Mouse (Mus musculus) small intestine, adult 10 weeks (tissue): ENCODE data around the gene Cyp2e1. TPM values are rescaled to one million over a fixed set of nuclear protein-coding genes. Genes with fewer than 3 reads are reported as not detected.

Experiments used
- polyA plus RNA-seq: library from polyadenylated mRNA; stranded (reverse); fragments of 350-450 nt; fragmentation: Illumina TruSeq; extraction: RNeasy Lipid Tissue Mini Kit (QIAGEN cat#74804); gene quantifications from one replicate; pipeline ENCODE4 v1.2.3, GENCODE M21; 2014; ENCODE audit warnings: low replicate concordance

Cyp2e1 gene
- 17.1 TPM for polyA plus RNA-seq

DNA sequence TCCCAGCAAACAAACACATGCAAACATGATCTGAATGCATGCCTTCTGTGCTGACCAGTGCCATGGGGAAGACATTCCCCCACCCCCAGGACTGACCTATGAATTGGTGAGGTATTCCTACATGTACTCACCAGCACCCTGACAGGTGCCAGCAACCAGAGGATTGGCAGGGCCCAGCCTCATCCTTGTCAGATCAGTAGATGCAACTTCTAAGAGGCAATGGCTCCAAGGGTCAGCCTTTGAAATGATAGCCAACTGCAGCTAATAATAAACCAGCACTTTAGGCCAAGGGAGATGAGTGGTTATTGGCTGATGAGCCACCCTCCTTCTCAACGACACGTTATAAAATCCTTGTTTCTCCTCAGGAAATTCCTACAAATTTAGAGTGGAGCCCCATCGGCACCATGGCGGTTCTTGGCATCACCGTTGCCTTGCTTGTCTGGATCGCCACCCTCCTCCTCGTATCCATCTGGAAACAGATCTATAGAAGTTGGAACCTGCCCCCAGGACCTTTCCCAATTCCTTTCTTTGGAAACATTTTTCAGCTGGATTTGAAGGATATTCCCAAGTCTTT, at the start of gene Cyp2e1:
Gene Cyp2e1, plus strand, starts transcription at position 293 of the 574 bp plus-strand sequence.

DNA sequence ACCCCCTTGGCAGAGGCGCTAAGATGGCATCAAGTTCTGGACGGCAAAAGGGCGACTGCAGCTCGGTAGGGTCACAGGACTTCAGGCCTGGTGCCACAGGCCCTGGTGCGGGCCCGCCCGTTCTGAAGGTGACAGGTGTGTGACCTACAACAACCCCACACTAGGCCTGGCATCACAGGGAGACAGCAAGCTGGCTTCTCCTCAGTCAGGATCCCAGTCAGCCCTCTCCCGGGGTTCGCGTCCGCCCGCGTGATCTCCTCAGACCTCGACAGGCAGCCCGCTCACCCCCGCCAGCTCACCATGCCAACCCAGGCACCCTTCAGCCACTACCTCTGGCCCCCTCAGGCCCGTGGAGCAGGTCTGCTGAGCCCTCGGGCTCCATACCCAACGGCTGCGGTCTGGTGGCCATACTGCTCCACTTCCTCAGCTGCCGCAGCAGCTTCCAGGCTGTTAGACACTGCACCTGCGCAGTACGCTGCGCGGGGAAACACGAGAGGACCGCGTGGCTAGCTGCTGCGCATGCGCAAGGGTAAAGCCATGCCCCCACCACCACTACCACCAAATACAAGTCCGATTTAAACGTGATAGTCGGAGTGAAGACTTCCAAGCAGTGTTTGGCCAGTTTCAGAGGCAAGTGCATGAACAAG, 24.0 kb downstream of the Cyp2e1 start, which contains the start of gene Syce1:
Gene Syce1, minus strand, starts transcription at position 447 of the 647 bp plus-strand sequence.

DNA sequence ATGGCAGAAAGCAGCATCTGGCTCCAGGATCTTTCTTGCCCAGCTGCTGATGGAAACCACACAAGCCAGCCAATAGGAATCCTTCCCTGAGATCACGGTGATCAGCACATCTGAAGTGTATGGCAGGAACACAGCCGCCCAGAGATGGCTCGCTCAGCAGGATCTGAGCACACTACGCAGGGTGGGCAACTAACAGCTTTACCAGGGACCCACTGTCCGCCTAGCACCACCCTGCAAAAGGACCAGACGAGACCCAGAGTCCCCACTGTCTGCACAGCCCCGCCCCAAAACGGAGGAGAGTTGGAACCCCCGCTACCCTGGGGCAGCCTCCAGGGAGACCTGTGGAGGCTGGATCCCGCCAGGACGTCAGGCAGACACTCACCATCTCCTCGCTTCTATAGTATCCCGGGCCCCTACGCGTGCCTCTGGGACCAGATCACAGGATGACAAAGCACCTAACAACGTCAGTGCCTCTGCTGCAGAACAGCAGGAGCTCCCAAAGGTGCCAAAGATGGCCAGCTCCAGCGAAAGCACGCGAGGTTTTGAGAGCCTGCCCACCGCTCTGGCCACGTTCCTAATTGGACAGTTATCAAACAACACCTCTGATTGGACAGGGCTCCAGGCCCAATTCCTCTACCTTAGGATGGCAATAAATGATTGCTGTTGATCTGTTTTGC, 58.3 kb downstream of the Cyp2e1 start, which contains the start of gene Zfp941:
Gene Zfp941, minus strand, starts transcription at position 526 of the 677 bp plus-strand sequence.

Other genes with a start within 250 kb of the Cyp2e1 start
- gene Olfr538, start 195.9 kb upstream of the Cyp2e1 start, polyA plus RNA-seq: not detected
- gene Olfr46, start 162.5 kb upstream of the Cyp2e1 start, polyA plus RNA-seq: not detected
- gene Olfr61, start 134.8 kb upstream of the Cyp2e1 start, polyA plus RNA-seq: not detected
- gene Olfr53, start 117.3 kb upstream of the Cyp2e1 start, polyA plus RNA-seq: not detected
- gene Olfr539, start 103.8 kb upstream of the Cyp2e1 start, polyA plus RNA-seq: not detected
- gene Olfr45, start 81.8 kb upstream of the Cyp2e1 start, polyA plus RNA-seq: not detected
- gene Olfr541, start 66.5 kb upstream of the Cyp2e1 start, polyA plus RNA-seq: not detected
- not detected for gene Syce1, start 24.1 kb downstream of the Cyp2e1 start, polyA plus RNA-seq
- gene Zfp941, start 58.4 kb downstream of the Cyp2e1 start, polyA plus RNA-seq: 0.48 TPM
- gene Urah, start 71.3 kb downstream of the Cyp2e1 start, polyA plus RNA-seq: 11.9 TPM
- gene Scgb1c1, start 81.8 kb downstream of the Cyp2e1 start, polyA plus RNA-seq: not detected
- gene Odf3, start 84.1 kb downstream of the Cyp2e1 start, polyA plus RNA-seq: not detected
- not detected for gene Gm45785, start 92.6 kb downstream of the Cyp2e1 start, polyA plus RNA-seq
- 3.7 TPM for gene Ric8a, start 93.2 kb downstream of the Cyp2e1 start, polyA plus RNA-seq
- gene Bet1l, start 93.8 kb downstream of the Cyp2e1 start, polyA plus RNA-seq: 0.78 TPM
- gene Psmd13, start 118.2 kb downstream of the Cyp2e1 start, polyA plus RNA-seq: 132 TPM
- 3.8 TPM for gene Sirt3, start 118.6 kb downstream of the Cyp2e1 start, polyA plus RNA-seq
- gene Cox8b, start 136.7 kb downstream of the Cyp2e1 start, polyA plus RNA-seq: not detected
- gene Nlrp6, start 157.2 kb downstream of the Cyp2e1 start, polyA plus RNA-seq: 23.8 TPM
- 0.30 TPM for gene Pgghg, start 177.7 kb downstream of the Cyp2e1 start, polyA plus RNA-seq
- not detected for gene Ifitm5, start 186.6 kb downstream of the Cyp2e1 start, polyA plus RNA-seq
- not detected for gene Gm45717, start 192.2 kb downstream of the Cyp2e1 start, polyA plus RNA-seq
- 37.5 TPM for gene Ifitm2, start 192.2 kb downstream of the Cyp2e1 start, polyA plus RNA-seq
- gene Ifitm1, start 203.5 kb downstream of the Cyp2e1 start, polyA plus RNA-seq: 3.0 TPM
- 4.3 TPM for gene Ifitm3, start 247.0 kb downstream of the Cyp2e1 start, polyA plus RNA-seq